Mouse (Mus musculus): ENCODE results near the gene Pds5a.
"Not testable (repeated sequence)": the region's sequence is repeated elsewhere in the genome, so short reads cannot be mapped to it uniquely, and the experiment has no call there.

The Pds5a gene

DNA sequence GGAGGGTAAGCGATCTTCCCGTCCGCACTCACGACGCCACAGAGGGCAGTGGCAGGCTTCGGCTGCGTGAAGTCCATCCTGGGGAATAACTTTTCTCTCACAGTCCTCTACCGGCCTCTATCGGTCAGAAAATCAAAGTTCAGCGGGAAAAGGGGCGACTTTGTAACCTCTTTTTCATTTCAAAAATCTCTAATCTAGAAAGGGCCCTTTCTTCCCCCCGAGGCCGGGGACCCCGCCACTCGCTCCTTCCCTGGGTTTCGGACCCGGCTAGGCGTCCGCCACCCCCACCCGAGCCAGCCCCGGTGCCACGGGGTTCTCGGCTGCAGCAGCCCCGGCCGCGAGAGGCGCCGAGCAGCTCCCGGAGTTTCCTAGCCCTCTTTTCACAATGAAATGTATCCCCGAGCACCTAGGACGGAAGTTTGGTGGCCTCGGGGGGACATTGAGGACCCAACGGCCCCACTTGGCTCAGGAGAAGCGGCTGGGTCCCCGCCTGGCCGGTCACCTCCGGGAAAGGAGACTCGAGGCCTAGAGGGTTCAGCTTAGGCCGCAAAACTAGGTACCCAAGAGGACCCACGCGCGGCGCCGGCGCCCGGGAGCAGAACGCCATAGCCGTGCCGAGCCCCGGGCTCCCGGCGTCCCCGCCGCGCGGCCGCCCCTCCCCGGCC is 1.1 kb downstream of the Pds5a start:
- DNase-seq (ENCODE audit: low read depth, low spot score) = no peak

GRCm38 (mm10) chr5:65694076-65694475 is 4.0 kb downstream of the Pds5a start:
- DNase-seq (ENCODE audit: low read depth, low spot score) = not testable (repeated sequence)

- DNase-seq (ENCODE audit: low read depth, low spot score) = no peak
Measured at GRCm38 (mm10) chr5:65693018-65693417, 5.1 kb downstream of the Pds5a start.

DNA sequence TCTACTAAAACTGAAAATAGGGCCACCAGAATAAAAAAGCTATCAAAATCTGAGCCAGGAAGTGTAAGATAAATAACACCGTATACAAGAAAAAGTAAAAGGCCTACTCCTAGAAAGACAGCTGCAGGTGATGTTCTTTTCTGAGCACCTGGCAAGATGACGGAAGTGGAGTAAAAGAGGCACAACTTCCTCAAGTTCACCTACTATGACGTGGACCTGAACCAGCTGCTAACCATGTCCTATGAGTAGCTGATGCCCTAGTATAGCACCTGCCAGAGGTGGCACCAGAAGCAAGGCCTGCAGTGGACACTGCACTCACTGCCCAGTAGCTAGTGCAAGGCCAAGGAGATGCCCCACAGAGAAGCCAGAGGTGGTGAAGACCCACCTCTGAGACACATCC is 9.3 kb downstream of the Pds5a start:
- no peak for DNase-seq (ENCODE audit: low read depth, low spot score)

DNA sequence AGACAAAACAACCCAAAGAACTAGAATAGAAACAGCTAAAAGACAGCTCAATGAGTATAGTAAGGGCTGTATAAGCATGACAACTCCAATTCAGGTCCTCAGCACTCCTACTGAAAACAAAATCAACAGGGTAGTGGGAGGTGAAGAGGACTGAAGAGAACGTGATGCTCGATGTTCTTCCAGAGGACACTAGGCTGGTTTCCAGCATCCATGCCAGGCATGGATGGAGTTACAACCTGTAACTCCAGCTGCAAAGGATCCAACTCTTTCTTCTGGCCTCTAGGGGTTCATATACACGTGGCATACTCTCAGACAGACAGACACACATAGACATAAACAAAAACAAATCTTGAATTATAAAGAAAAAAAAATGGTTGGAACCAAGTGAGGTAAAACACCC is 11.3 kb downstream of the Pds5a start:
- no peak for DNase-seq (ENCODE audit: low read depth, low spot score)

- no peak for DNase-seq (ENCODE audit: low read depth, low spot score)
Measured at GRCm38 (mm10) chr5:65678826-65679225, 19.2 kb downstream of the Pds5a start.

DNA sequence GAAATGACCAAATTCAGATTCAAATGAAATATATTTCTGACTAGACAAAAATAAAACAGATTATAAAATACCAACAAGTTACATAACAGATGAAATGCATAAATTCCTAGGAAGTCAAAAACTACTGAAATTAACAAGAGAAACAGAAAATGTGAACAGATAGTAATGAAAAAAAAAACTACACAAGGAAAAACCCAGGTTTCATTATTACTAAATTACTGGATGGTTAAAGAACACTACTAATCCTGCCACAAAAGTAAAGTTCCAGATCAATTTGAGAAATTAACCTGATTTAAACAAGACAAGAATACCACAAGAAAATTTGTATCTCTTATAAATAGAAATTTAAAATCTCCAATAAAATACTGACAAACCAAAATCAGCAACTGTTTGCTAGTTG is 25.9 kb downstream of the Pds5a start:
- DNase-seq (ENCODE audit: low read depth, low spot score) = no peak

DNA sequence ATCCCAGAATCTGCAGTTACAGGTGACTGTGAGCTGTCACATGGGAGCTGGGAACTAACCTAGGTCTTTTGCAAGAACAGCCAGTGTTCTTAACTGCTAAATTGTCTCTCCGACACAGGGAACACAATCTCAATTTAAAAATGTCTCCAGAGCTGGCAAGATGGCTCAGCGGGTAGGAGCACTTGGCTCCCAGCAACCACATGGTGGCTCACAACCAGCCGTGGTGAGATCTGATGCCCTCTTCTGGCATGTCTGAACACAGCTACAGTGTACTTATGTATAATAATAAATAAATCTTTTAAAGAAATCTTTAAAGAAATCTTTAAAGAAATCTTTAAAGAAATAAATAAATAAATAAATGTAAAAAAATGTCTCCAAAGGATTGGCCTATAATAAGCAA is 30.4 kb downstream of the Pds5a start:
- no peak for DNase-seq (ENCODE audit: low read depth, low spot score)

- DNase-seq (ENCODE audit: low read depth, low spot score) = no peak
Measured at GRCm38 (mm10) chr5:65665370-65665769, 32.7 kb downstream of the Pds5a start.

DNA sequence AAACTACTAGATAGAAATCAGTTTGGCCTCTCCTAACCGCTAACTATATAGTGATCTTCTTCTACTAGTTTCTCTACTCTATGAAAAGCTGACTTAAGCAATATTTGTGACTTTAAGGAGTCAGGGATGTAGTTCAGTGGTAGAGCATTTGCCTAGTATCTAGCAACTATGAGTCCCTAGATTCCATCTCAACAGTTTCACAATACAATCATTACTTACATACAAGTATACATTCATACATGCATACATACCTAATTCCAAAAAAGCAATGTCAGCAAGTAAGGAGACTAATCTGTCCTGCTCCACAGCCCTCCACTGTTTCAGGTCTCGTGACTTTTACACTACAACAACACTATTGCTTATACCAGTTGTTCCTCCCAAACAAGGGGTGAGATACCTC is 36.1 kb downstream of the Pds5a start:
- DNase-seq (ENCODE audit: low read depth, low spot score) = no peak

- DNase-seq (ENCODE audit: low read depth, low spot score) = no peak
Measured at GRCm38 (mm10) chr5:65653786-65654185, 44.3 kb downstream of the Pds5a start.

DNA sequence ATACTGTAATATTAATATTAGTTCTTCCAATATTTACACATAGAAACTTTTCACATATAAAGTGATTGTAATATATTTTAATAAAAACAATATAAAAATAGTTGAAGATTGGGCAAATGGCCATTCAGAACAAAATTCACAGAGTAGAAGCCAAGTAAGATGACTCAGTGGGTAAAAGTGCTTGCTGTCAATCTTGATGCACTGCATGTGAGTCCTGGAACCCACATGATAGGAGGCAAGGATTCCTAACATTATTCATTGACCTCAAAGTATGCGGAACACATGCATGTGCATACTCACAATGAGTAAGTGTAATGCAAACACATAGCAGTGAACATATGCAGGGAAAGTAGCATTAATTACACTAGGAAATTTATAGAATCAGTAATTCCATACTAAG is 59.2 kb downstream of the Pds5a start:
- no peak for DNase-seq (ENCODE audit: low read depth, low spot score)

- DNase-seq (ENCODE audit: low read depth, low spot score) = no peak
Measured at GRCm38 (mm10) chr5:65624340-65624739, 73.7 kb downstream of the Pds5a start.

GRCm38 (mm10) chr5:65613152-65613924 is 84.7 kb downstream of the Pds5a start:
- DNase-seq (ENCODE audit: low read depth, low spot score) = no peak

DNA sequence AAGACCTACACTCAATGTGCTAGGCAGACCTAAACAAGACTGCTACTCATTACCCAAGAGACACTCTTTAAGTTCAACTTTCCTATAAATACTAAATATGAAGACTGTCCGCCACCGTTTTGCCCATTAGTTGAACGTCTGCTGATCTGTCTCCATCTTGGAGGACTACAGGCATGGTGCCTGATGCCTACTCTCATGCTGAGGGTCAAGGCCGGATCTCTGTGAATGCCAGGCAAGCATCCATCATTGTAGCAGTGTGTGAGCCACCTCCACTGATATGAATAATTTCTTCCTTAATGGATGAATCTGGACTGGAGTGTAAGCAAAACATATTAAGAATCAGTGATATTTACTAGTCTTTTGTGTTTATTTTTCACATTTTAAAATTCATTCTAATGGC is 87.5 kb downstream of the Pds5a start:
- no peak for DNase-seq (ENCODE audit: low read depth, low spot score)

DNA sequence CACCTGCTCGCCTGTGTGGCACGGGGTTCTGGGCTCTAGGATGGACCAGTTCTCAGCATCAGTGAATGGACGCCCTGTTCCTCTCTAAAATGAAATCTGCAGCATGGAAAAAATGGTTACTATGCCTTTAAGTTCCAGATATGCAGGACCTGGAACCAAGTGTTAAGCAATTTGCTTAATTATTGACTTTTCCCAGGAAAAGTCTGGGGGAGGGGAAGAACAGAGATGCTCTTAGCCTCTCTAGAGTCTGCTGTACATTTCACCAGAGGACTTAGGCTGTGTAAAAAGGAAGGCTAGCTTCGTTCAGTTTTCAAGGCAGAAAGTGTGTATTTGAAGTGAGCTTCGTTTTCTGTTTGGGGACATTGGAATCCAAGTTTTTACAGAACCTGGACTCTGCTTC is 88.3 kb downstream of the Pds5a start:
- DNase-seq (ENCODE audit: low read depth, low spot score) = no peak

DNA sequence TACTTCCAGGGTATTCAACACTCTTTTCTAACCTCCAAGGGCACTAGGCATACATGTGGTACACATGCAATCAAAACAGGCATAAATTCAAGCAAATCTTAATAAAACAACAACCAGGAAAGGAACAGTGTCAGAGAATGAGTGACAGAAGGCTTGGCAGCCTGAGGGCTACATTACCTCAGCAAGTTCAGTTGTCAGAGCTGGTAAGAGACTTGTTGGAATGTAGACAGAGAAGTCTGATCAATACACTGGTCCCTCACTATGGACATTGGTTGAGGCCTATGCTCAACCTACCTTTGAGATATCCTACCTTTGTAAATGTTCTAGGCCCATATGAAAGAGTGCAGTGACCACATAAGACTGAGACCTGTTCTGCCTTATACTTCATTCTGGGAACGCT is 91.3 kb downstream of the Pds5a start:
- DNase-seq (ENCODE audit: low read depth, low spot score) = no peak

GRCm38 (mm10) chr5:65599681-65600080 is 98.4 kb downstream of the Pds5a start:
- no peak for DNase-seq (ENCODE audit: low read depth, low spot score)

GRCm38 (mm10) chr5:65592421-65592820 is 105.7 kb downstream of the Pds5a start:
- no peak for DNase-seq (ENCODE audit: low read depth, low spot score)

- DNase-seq (ENCODE audit: low read depth, low spot score) = no peak
Measured at GRCm38 (mm10) chr5:65590199-65590598, 107.9 kb downstream of the Pds5a start.

DNA sequence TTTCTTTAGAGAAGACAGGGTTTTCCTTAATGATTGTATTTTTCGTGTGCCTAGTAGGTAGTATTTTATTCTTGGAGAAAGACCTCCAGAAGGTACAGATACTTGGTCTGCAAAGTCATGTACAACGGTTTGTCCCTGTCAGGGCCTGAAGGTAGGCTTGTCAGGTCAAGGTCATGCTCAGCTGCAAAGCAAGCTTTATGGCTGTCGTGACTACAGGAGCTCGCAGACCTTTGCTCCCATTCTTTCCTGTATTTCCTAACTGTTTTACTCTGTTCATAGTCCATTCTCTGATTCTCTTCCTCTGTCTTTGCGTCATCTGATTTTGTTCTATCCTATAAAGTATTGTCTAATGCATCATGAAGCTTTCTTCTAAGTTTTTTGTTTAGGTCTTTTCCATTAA is 111.8 kb downstream of the Pds5a start:
- no peak for DNase-seq (ENCODE audit: low read depth, low spot score)

- no peak for DNase-seq (ENCODE audit: low read depth, low spot score)
Measured at GRCm38 (mm10) chr5:65578545-65578944, 119.5 kb downstream of the Pds5a start.

GRCm38 (mm10) chr5:65575896-65576295 is 122.2 kb downstream of the Pds5a start:
- no peak for DNase-seq (ENCODE audit: low read depth, low spot score)

All from WW6 (cell line).